ENCODE assay signal across 9 mouse cellular contexts in genomic region chr6:144779945-144780607, GRCm38 (mm10). TPM values are rescaled to one million over a fixed set of nuclear protein-coding genes. Genes with fewer than 3 reads are reported as not detected.
DNase-seq lines count a peak whose midpoint lies in the region; ATAC-seq and TF ChIP-seq lines count a peak whose summit lies in the region.
"Had no signal": no experiment of that assay in that cellular context is flagged by ENCODE, and none has a peak within 500 bp of the region (broad histone marks: within the 10 kb centered on the region; RNA-seq: fewer than 3 reads in every experiment).

No protein-coding gene starts in this region.

- peaks cover 23% of the 10 kb centered on the region for H3K27me3 ChIP-seq in kidney, embryonic 15.5 days
- H3K27me3 ChIP-seq in heart, embryonic 14.5 days (ENCODE audit: control insufficient read depth, insufficient read depth, low read length): peaks cover 46% of the 10 kb centered on the region
- H3K27me3 ChIP-seq in limb, embryonic 14.5 days (ENCODE audit: control insufficient read depth, insufficient read depth, low read length): peaks cover 8% of the 10 kb centered on the region; the same call in 1 of the 2 replicates
- H3K27me3 ChIP-seq in neural tube, embryonic 15.5 days (replicated peaks): no peaks in the 10 kb centered on the region

- H3K4me2 ChIP-seq in kidney, embryonic 15.5 days: peak overlapping the region; percentile 98
- peak overlapping the region; percentile 99 for H3K4me2 ChIP-seq in heart, embryonic 14.5 days (ENCODE audit: low read length)
- peak overlapping the region; percentile 96 for H3K4me2 ChIP-seq in limb, embryonic 14.5 days (replicated peaks; ENCODE audit: low read depth, low read length, severe bottlenecking)
- H3K4me2 ChIP-seq in neural tube, embryonic 15.5 days: peak overlapping the region; percentile 78

- ATAC-seq in kidney, embryonic 15.5 days (replicated peaks; ENCODE audit: low FRiP score): peak; percentile 23; the same call in 1 of the 2 replicates
- ATAC-seq in heart, embryonic 14.5 days (ENCODE audit: insufficient number of reproducible peaks, insufficient read depth, low FRiP score, low read depth): no peak
- ATAC-seq in limb, embryonic 14.5 days (ENCODE audit: low FRiP score, low read depth): no peak
- ATAC-seq in neural tube, embryonic 15.5 days (ENCODE audit: low FRiP score): no peak

- WGBS in kidney, embryonic 15.5 days: 25% methylated on average over 12 of the region's 12 CpGs
- WGBS in heart, embryonic 14.5 days: 41% methylated on average over 12 of the region's 12 CpGs
- 35% methylated on average over 12 of the region's 12 CpGs for WGBS in limb, embryonic 14.5 days
- WGBS in neural tube, embryonic 15.5 days: 29% methylated on average over 12 of the region's 12 CpGs

- H3K36me3 ChIP-seq in kidney, embryonic 15.5 days: no peaks in the 10 kb centered on the region
- H3K36me3 ChIP-seq in heart, embryonic 14.5 days (ENCODE audit: control insufficient read depth, insufficient read depth, low read length): no peaks in the 10 kb centered on the region
- no peaks in the 10 kb centered on the region for H3K36me3 ChIP-seq in limb, embryonic 14.5 days (ENCODE audit: control insufficient read depth, insufficient read depth, low read length)
- no peaks in the 10 kb centered on the region for H3K36me3 ChIP-seq in neural tube, embryonic 15.5 days
- H3K36me3 ChIP-seq: G1E had no signal

- peak overlapping the region; percentile 79 for H3K4me3 ChIP-seq in kidney, embryonic 15.5 days (replicated peaks)
- H3K4me3 ChIP-seq in heart, embryonic 14.5 days (ENCODE audit: control insufficient read depth in 1 of 2, insufficient read depth in 1 of 2, low read depth in 1 of 2, low read length in 2 of 2): peak overlapping the region; percentile 83 to 94; a peak in 1 of 4 replicates
- peak overlapping the region; percentile 74; the same call in 1 of the 2 replicates for H3K4me3 ChIP-seq in limb, embryonic 14.5 days (replicated peaks; ENCODE audit: low read length)
- peak overlapping the region; percentile 55 for H3K4me3 ChIP-seq in neural tube, embryonic 15.5 days (replicated peaks)

- H3K9ac ChIP-seq in kidney, embryonic 15.5 days: no peak overlapping the region
- H3K9ac ChIP-seq in heart, embryonic 14.5 days (ENCODE audit: low read length): peak overlapping the region; percentile 45; the same call in 1 of the 2 replicates
- no peak overlapping the region for H3K9ac ChIP-seq in limb, embryonic 14.5 days (ENCODE audit: low read depth, low read length, severe bottlenecking)
- H3K9ac ChIP-seq in neural tube, embryonic 15.5 days (replicated peaks): peak overlapping the region; percentile 38; the same call in 1 of the 2 replicates

- no peak for DNase-seq in kidney, adult 11 months
- DNase-seq in limb, embryonic 14.5 days (ENCODE audit: low spot score): no peak
- DNase-seq in cerebellum, adult 9-10 months: no peak
- DNase-seq in embryo, embryonic 11 days: no peak
- no peak for DNase-seq in c-Kit-positive CD71-positive TER-119-positive erythroid progenitor cells, embryonic 14.5 days (ENCODE audit: low spot score)

- H3K9me3 ChIP-seq in kidney, embryonic 15.5 days (replicated peaks): no peaks in the 10 kb centered on the region
- H3K9me3 ChIP-seq in heart, embryonic 14.5 days (ENCODE audit: control insufficient read depth, low read length): no peaks in the 10 kb centered on the region
- no peaks in the 10 kb centered on the region for H3K9me3 ChIP-seq in limb, embryonic 14.5 days (ENCODE audit: control insufficient read depth, low read length)
- no peaks in the 10 kb centered on the region for H3K9me3 ChIP-seq in neural tube, embryonic 15.5 days (replicated peaks)

- peaks cover 31% of the 10 kb centered on the region for H3K4me1 ChIP-seq in kidney, embryonic 15.5 days
- H3K4me1 ChIP-seq in heart, embryonic 14.5 days (ENCODE audit: control insufficient read depth in 2 of 2, insufficient read depth in 2 of 2, low read length in 2 of 2): peaks cover 2 to 11% of the 10 kb centered on the region in 2 experiments; a peak in 3 of 4 replicates
- peaks cover 13% of the 10 kb centered on the region; the same call in 1 of the 2 replicates for H3K4me1 ChIP-seq in limb, embryonic 14.5 days (ENCODE audit: control insufficient read depth, insufficient read depth, low read length)
- peaks cover 31% of the 10 kb centered on the region for H3K4me1 ChIP-seq in neural tube, embryonic 15.5 days

- peak overlapping the region; percentile 80 for H3K27ac ChIP-seq in kidney, embryonic 15.5 days
- H3K27ac ChIP-seq in heart, embryonic 14.5 days (replicated peaks in 1 of 2; ENCODE audit: control insufficient read depth in 1 of 2, insufficient read depth in 1 of 2, low read depth in 2 of 2, low read length in 2 of 2): peak overlapping the region; percentile 30 to 57; a peak in 2 of 4 replicates
- H3K27ac ChIP-seq in limb, embryonic 14.5 days (replicated peaks; ENCODE audit: low read depth, low read length): no peak overlapping the region
- H3K27ac ChIP-seq in neural tube, embryonic 15.5 days (replicated peaks): 0 out of 2 replicates have a peak overlapping the region, but pooled peaks have one; percentile 10

- TF ChIP-seq POLR2A in limb, embryonic 14.5 days (IDR thresholded peaks at IDR 0.05; ENCODE audit: borderline replicate concordance, extremely low read depth, insufficient read depth, insufficient read length): no peak

RNA-seq across cellular contexts. Expression of gene Sox5, which starts 1.7 kb away (rescaled TPM):
- polyA plus RNA-seq in kidney, embryonic 15.5 days (2015; fragmentation: Nextera tagmentation; extraction: Ambion mirVana): 14.1 and 14.3 TPM in 2 replicates
- polyA plus RNA-seq in heart, embryonic 14.5 days (2014; fragmentation: Nextera tagmentation; extraction: Ambion mirVana): 9.7 and 10.6 TPM in 2 replicates
- 20.6 and 26.0 TPM in 2 replicates for polyA plus RNA-seq in limb, embryonic 14.5 days (2012; rRNA removed)
- polyA plus RNA-seq in limb, embryonic 14.5 days (2014; fragmentation: Nextera tagmentation; extraction: Ambion mirVana): 32.8 and 38.0 TPM in 2 replicates
- polyA plus RNA-seq in neural tube, embryonic 15.5 days (2015; fragmentation: Nextera tagmentation; extraction: Ambion mirVana): 32.0 and 34.8 TPM in 2 replicates
- polyA plus RNA-seq: G1E had no signal

Comparison
In these comparisons a context has a peak if more than half of its experiments do, and no peak if none do; other contexts are left out.
1. H3K9ac ChIP-seq: peak in heart, embryonic 14.5 days (single experiment) and neural tube, embryonic 15.5 days (single experiment); none in kidney, embryonic 15.5 days (single experiment) and limb, embryonic 14.5 days (single experiment).
2. Peak in every context shown above with its lines, with median percentiles within 50 percentile points of each other: H3K4me2 ChIP-seq and H3K4me3 ChIP-seq.